Mouse (Mus musculus): ENCODE measurements around the gene Cercam. TPM values are rescaled to one million over a fixed set of nuclear protein-coding genes. Genes with fewer than 3 reads are reported as not detected.

The Cercam gene
- total RNA-seq (2021), result 10 to 100 TPM in 1 of 2 experiments, 1 to 10 TPM in 1; 9.3 to 10.3 TPM
- long read RNA-seq, experiment 1, transcript Cercam-201 (12 exons, 2,715 nt), result major isoform, 8 of 8 reads
- long read RNA-seq, experiment 1, partial matches to known transcripts, result 0 of 8 reads
- long read RNA-seq, experiment 1, other reads (novel, unspliced or antisense), result 0 of 8 reads
- long read RNA-seq, experiment 2, partial matches to known transcripts, result 0 of 1 reads
- long read RNA-seq, experiment 2, other reads (novel, unspliced or antisense), result 1 of 1 reads

GRCm38 (mm10) chr2:29868949-29869645 lies at the start of gene Cercam:
Gene Cercam, plus strand, starts transcription at chr2:29869164.
- DNase-seq, result peak; percentile 89 to 93
- intact Hi-C loops (cut with DNase I), result no loop called here

GRCm38 (mm10) chr2:29819363-29819762 lies 49.6 kb upstream of the Cercam start:
- intact Hi-C loops (cut with DNase I), result loop anchor here (5.0 kb wide), 1 partner anchor 163 kb away; no protein-coding TSS in a partner anchor

GRCm38 (mm10) chr2:29820025-29820817 lies 48.7 kb upstream of the Cercam start, which contains the start of gene Urm1:
Gene Urm1, plus strand, starts transcription at chr2:29820075.
- DNase-seq, result peak; percentile 67 to 70
- intact Hi-C loops (cut with DNase I), result no loop called here

More at GRCm38 (mm10) chr2:29819363-29819762, 49.6 kb upstream of the Cercam start:
- DNase-seq, result no peak

GRCm38 (mm10) chr2:29826318-29826925 lies 42.5 kb upstream of the Cercam start:
- intact Hi-C loops (cut with DNase I), result no loop called here
- no peak for DNase-seq

- peak; percentile 92 to 95 for DNase-seq
- intact Hi-C loops (cut with DNase I), result no loop called here
These were observed 41.8 kb upstream of the Cercam start for GRCm38 (mm10) chr2:29826926-29827708.

- no peak for DNase-seq
- intact Hi-C loops (cut with DNase I), result no loop called here
These were observed 41.3 kb upstream of the Cercam start for GRCm38 (mm10) chr2:29827709-29828024.

GRCm38 (mm10) chr2:29831106-29831505 lies 37.9 kb upstream of the Cercam start:
- no peak for DNase-seq
- intact Hi-C loops (cut with DNase I), result no loop called here

- intact Hi-C loops (cut with DNase I), result no loop called here
These were observed 35.2 kb upstream of the Cercam start for GRCm38 (mm10) chr2:29833796-29834195.

GRCm38 (mm10) chr2:29835391-29835899 lies 33.5 kb upstream of the Cercam start:
- no peak for DNase-seq
- intact Hi-C loops (cut with DNase I), result no loop called here

More at GRCm38 (mm10) chr2:29833796-29834195, 35.2 kb upstream of the Cercam start:
- no peak for DNase-seq

- intact Hi-C loops (cut with DNase I), result no loop called here
- DNase-seq, result no peak
These were observed 29.5 kb upstream of the Cercam start for GRCm38 (mm10) chr2:29839460-29839859.

- no peak for DNase-seq
- intact Hi-C loops (cut with DNase I), result no loop called here
These were observed 25.5 kb upstream of the Cercam start for GRCm38 (mm10) chr2:29843231-29844105.

GRCm38 (mm10) chr2:29844115-29844514 lies 24.8 kb upstream of the Cercam start:
- intact Hi-C loops (cut with DNase I), result no loop called here
- DNase-seq, result no peak

GRCm38 (mm10) chr2:29844661-29845060 lies 24.3 kb upstream of the Cercam start:
- intact Hi-C loops (cut with DNase I), result no loop called here
- no peak for DNase-seq

GRCm38 (mm10) chr2:29845636-29846035 lies 23.3 kb upstream of the Cercam start:
- DNase-seq, result no peak
- intact Hi-C loops (cut with DNase I), result no loop called here

GRCm38 (mm10) chr2:29846061-29846853 lies 22.7 kb upstream of the Cercam start:
- intact Hi-C loops (cut with DNase I), result no loop called here
- no peak for DNase-seq

GRCm38 (mm10) chr2:29846911-29847310 lies 22.1 kb upstream of the Cercam start:
- intact Hi-C loops (cut with DNase I), result no loop called here

GRCm38 (mm10) chr2:29849041-29849440 lies 19.9 kb upstream of the Cercam start:
- DNase-seq, result no peak
- intact Hi-C loops (cut with DNase I), result no loop called here

More at GRCm38 (mm10) chr2:29846911-29847310, 22.1 kb upstream of the Cercam start:
- no peak for DNase-seq
